Mouse (Mus musculus) hindbrain, postnatal 0 days (tissue): ENCODE measurements around the gene Spink2. TPM values are rescaled to one million over a fixed set of nuclear protein-coding genes. Genes with fewer than 3 reads are reported as not detected.
A peak's percentile ranks its signal among the peaks of the same experiment; 100 is the strongest.
"Not testable (repeated sequence)": the region's sequence is repeated elsewhere in the genome, so short reads cannot be mapped to it uniquely, and the experiment has no call there.

Source experiments
- ATAC-seq: fragments of 200-750 bp; cut with Nextera tagmentation; 2 replicates; pipeline ENCODE4 v1.8.0; 2017; ENCODE audit warnings: mild to moderate bottlenecking, moderate TSS enrichment, moderate library complexity
- DNase-seq: peaks from one replicate; pipeline ENCODE4 v3.0.0-alpha.2; 2015; ENCODE audit warnings: low spot score
- H3K27ac ChIP-seq: fragments of 300-500 bp; sonication (generic); 2 replicates; pipeline ENCODE4 v1.5.1; 2014; ENCODE audit warnings: mild to moderate bottlenecking
- H3K27me3 ChIP-seq: fragments of 300-500 bp; sonication (generic); 2 replicates; pipeline ENCODE4 v1.6.1; 2014; ENCODE audit warnings: low read length, mixed read lengths; ENCODE audit not compliant: insufficient read depth
- H3K36me3 ChIP-seq: fragments of 300-500 bp; sonication (generic); 2 replicates; pipeline ENCODE4 v1.6.1; 2014; ENCODE audit warnings: low read length, mixed read lengths; ENCODE audit not compliant: insufficient read depth
- H3K4me1 ChIP-seq: fragments of 300-500 bp; sonication (generic); 2 replicates; pipeline ENCODE4 v1.6.1; 2014; ENCODE audit warnings: antibody characterized with exemption, low read length, mixed read lengths; ENCODE audit not compliant: insufficient read depth
- H3K4me2 ChIP-seq: fragments of 300-500 bp; sonication (generic); 2 replicates; pipeline ENCODE4 v1.6.1; 2014; ENCODE audit warnings: low read depth, mild to moderate bottlenecking, low read length, moderate library complexity, mixed read lengths
- H3K4me3 ChIP-seq: fragments of 300-500 bp; sonication (generic); 2 replicates; pipeline ENCODE4 v1.5.1; 2014; ENCODE audit warnings: low read length
- H3K9ac ChIP-seq: fragments of 300-500 bp; sonication (generic); replicated peaks from 2 replicates; pipeline ENCODE4 v1.6.1; 2014; ENCODE audit warnings: mild to moderate bottlenecking, low read length, moderate library complexity, mixed read lengths
- H3K9me3 ChIP-seq: fragments of 300-500 bp; sonication (generic); 2 replicates; pipeline ENCODE4 v1.6.1; 2016; ENCODE audit warnings: low read length, mixed read lengths
- CTCF ChIP-seq: IDR thresholded peaks from 2 replicates; pipeline ENCODE4 v1.5.1; 2016; ENCODE audit warnings: antibody characterized with exemption, control low read depth, low read depth
- WGBS: fragments of 180-500 bp; shearing (Covaris S2); extraction: QIAGEN DNeasy Blood & Tissue Kit; methylation state at CpG from one replicate; pipeline ENCODE4 v1.1.7; 2014; 5-methylcytosine and 5-hydroxymethylcytosine counted together
- polyA plus RNA-seq: library from polyadenylated mRNA; unstranded; fragments of >200 nt; fragmentation: Nextera tagmentation; extraction: Ambion mirVana; gene quantifications from 2 replicates; pipeline ENCODE4 v1.2.1, GENCODE M21; 2015
- total RNA-seq: library from RNA; depleted of rRNA; stranded (reverse); fragments of >200 nt; gene quantifications from 2 replicates; pipeline ENCODE4 v1.2.3, GENCODE M21; 2014

The Spink2 gene
- total and polyA plus RNA-seq, 2 experiments from 2014 or later: 0.26 TPM; not detected in 1

DNA sequence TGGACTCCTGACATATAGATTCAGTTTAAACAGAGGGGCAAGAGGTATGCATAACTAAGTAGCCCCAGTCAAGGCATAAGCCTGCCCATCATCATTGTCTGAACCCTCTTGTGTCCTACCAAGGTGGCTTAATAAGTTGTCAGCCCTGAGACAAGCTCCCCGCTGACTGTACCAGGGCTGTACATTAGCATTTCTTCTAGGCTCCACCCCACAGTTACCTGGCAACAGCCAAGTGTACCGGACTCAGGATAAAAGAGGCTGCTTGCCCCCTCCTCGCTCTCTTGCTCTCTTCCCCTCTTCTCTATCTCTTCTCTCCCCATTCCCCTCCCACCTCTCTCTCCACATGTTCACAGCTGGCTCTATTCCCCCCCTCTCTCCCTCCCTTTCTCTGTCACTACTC is 23.6 kb upstream of the Spink2 start:
- Histone ChIP-seq H3K27ac (no peak overlapping the region), H3K9ac (no peak overlapping the region), H3K9me3 (no peaks in the 10 kb centered on the region), H3K4me2 (no peak overlapping the region), H3K4me3 (no peak overlapping the region), H3K27me3 (no peaks in the 10 kb centered on the region), H3K4me1 (no peaks in the 10 kb centered on the region), H3K36me3 (no peaks in the 10 kb centered on the region)
- ATAC-seq (peak; percentile 59), DNase-seq (no peak)
- WGBS: 11% methylated on average over 3 of the region's 3 CpGs
- TF ChIP-seq CTCF: no peak

DNA sequence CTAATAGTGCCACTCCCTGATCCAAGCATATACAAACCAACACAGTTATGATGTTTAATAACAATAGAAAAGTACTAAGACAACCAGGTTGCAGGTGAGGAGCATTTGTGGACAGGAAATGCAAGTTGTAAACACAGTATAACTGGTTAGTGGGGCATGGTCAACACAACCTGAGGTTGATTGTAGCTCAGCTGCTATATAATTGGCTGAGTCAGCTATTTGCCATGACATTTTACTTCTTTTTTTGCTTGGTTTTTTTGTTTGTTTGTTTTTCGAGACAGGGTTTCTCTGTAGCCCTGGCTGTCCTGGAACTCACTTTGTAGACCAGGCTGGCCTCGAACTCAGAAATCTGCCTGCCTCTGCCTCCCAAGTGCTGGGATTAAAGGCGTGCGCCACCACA is 20.6 kb upstream of the Spink2 start:
- ATAC-seq, H3K9me3 ChIP-seq, DNase-seq, H3K4me1 ChIP-seq, H3K4me3 ChIP-seq, H3K27me3 ChIP-seq, H3K36me3 ChIP-seq, H3K9ac ChIP-seq, H3K4me2 ChIP-seq, H3K27ac ChIP-seq: not testable (repeated sequence)
- 94% methylated on average over 4 of the region's 4 CpGs for WGBS

DNA sequence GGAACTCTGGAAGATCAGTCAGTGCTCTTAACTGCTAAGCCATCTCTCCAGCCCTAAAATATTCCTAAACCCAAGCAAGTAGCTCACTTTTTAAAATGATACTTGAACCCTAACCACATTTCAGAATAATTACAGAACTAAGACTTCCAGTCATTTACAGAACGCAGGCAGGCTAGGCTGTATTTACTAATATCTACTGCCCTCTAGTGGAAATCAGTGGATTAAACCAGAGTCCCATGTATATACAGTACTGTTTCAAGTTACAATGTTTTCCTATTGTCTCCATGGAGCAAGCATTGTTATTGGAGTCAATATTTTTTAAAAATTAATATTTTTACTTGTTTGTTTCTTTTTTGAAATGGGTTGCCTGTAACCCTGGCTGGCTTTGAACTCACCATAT is 17.7 kb upstream of the Spink2 start:
- Histone ChIP-seq H3K27ac (no peak overlapping the region), H3K36me3 (no peaks in the 10 kb centered on the region), H3K4me1 (no peaks in the 10 kb centered on the region), H3K27me3 (no peaks in the 10 kb centered on the region), H3K9me3 (no peaks in the 10 kb centered on the region), H3K4me2 (no peak overlapping the region), H3K4me3 (no peak overlapping the region), H3K9ac (no peak overlapping the region)
- TF ChIP-seq CTCF: peak; percentile 69
- peak; percentile 81 for DNase-seq
- WGBS: 25% methylated on average over 1 of the region's 1 CpGs
- peak; percentile 85 for ATAC-seq

DNA sequence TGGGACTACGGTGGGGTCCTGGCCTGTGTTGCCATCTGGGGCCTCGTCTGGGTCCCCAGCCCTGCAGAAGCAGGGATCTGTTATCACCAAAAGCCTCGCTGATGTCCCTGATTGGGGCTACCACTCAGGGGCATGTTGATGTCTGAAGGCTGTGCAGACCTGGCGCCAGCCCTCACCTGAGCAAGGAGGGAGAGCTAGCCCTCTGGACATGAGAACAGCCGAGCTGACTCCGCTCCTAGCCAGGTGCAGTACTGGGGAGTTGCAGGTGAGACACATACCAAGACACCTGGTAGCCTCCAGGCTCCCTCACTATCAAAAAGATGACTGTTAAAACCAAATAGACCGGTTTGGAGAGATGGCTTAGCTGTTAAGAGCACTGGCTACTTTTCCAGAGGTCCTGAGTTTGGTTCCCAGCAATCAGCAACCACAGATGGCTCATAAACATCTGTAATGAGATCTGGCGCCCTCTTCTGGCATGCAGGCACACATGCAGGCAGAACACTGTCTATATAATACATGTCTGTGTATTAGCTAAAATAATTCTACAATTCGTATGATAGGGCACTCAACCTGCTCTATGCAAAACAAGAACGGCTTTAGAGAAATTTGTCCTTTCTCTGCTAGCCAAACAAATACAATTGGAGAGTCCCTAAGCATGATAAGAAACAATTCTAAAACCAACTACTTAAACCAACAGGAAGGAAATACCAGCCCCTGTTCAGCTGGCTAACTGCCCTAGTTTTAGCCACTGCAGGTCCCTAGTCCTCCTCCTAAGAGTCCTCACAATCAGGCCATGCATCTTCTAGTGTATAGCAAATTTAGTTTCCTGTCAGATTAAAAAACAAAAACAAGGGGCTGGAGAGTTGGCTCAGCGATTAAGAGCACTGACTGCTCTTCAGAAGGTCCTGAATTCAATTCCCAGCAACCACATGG is 12.0 kb upstream of the Spink2 start:
- Histone ChIP-seq H3K4me1 (no peaks in the 10 kb centered on the region), H3K27ac (no peak overlapping the region), H3K4me3 (no peak overlapping the region), H3K4me2 (no peak overlapping the region), H3K27me3 (no peaks in the 10 kb centered on the region), H3K36me3 (no peaks in the 10 kb centered on the region), H3K9me3 (0 out of 2 replicates have a peak, but pooled peaks cover 2% of the 10 kb centered on the region), H3K9ac (no peak overlapping the region)
- DNase-seq (no peak), ATAC-seq (no peak)
- peak; percentile 51 for TF ChIP-seq CTCF
- 78% methylated on average over 11 of the region's 11 CpGs for WGBS

DNA sequence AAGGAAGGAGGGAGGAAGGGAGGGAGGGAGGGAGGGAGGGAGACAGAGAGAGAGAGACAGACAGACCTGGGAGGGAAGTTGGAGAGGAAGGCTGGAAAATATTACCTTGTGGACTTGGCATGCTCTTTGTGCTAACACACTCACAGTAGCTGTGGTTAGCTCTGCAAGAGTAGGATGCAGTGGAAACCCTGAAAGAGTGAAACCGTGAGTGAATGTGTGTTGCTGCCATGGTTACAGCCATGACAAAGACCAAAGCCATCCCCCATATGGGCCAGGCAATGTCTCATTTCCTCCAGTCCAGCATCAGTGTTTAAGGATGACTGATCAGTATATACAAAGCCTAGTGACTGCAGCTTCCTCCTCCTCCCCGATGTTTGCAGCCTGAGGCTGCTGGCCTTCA is 6.5 kb upstream of the Spink2 start:
- Histone ChIP-seq H3K36me3 (no peaks in the 10 kb centered on the region), H3K9me3 (0 out of 2 replicates have a peak, but pooled peaks cover 2% of the 10 kb centered on the region), H3K4me3 (no peak overlapping the region), H3K4me2 (no peak overlapping the region), H3K27ac (no peak overlapping the region), H3K9ac (no peak overlapping the region), H3K4me1 (no peaks in the 10 kb centered on the region), H3K27me3 (no peaks in the 10 kb centered on the region)
- WGBS: 8% methylated on average over 2 of the region's 2 CpGs
- DNase-seq (no peak), ATAC-seq (0 out of 2 replicates have a peak, but pooled peaks have one; percentile 32)
- TF ChIP-seq CTCF: no peak

DNA sequence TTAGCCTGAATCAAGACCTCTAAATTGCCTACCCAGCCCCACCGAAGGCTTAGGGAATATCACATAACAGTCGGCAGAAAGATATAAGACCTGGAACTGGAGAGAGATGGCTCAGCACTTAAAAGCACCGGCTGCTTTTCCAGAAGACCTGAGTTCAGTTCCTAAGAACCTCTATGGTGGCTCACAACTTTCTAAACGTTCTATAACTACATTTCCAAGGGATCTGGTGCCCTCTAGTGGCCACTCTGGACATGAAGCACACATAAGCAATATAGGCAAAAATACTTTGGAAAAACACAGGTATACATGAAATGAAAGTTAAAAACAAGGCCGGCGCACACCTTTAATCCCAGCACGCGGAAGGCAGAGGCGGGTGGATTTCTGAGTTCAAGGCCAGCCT is 5.9 kb upstream of the Spink2 start:
- Histone ChIP-seq H3K36me3 (no peaks in the 10 kb centered on the region), H3K4me2 (0 out of 2 replicates have a peak overlapping the region, but pooled peaks have one; percentile 18)
- ATAC-seq: peak; percentile 75; the same call in 1 of the 2 replicates

DNA sequence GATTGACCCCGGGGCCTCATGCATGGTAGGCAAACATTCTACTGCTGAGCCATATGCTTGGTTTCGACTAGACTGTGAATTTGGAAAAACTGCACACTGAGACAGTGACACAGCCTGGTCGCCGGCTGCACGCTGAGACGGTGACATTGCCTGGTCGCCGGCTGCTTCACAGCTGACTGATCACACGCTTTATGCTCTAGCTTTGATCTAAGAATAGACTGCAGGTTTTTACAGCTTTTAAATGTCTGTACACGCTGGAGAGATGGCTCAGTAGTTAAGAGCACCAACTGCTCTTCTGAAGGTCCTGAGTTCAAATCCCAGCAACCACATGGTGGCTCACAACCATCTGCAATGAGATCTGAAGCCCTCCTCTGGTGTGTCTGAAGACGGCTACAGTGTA is 5.1 kb downstream of the Spink2 start:
- Histone ChIP-seq H3K4me1 (no peaks in the 10 kb centered on the region), H3K4me2 (no peak overlapping the region), H3K36me3 (no peaks in the 10 kb centered on the region), H3K9ac (no peak overlapping the region), H3K27ac (no peak overlapping the region), H3K27me3 (no peaks in the 10 kb centered on the region), H3K4me3 (no peak overlapping the region), H3K9me3 (no peaks in the 10 kb centered on the region)
- ATAC-seq (no peak), DNase-seq (no peak)
- TF ChIP-seq CTCF: no peak
- WGBS: 41% methylated on average over 11 of the region's 11 CpGs

More for the DNA sequence above, 5.9 kb upstream of the Spink2 start:
- no peaks in the 10 kb centered on the region for H3K27me3 ChIP-seq
- no peak overlapping the region for H3K9ac ChIP-seq
- no peak overlapping the region for H3K27ac ChIP-seq
- no peak overlapping the region for H3K4me3 ChIP-seq
- H3K9me3 ChIP-seq: 0 out of 2 replicates have a peak, but pooled peaks cover 2% of the 10 kb centered on the region
- 13% methylated on average over 9 of the region's 9 CpGs for WGBS
- peak; percentile 85 for TF ChIP-seq CTCF
- H3K4me1 ChIP-seq: no peaks in the 10 kb centered on the region
- peak; percentile 92 for DNase-seq
